Mouse (Mus musculus) hindbrain, embryonic 10.5 days (tissue): ENCODE results near the gene Sh3rf3. TPM values are rescaled to one million over a fixed set of nuclear protein-coding genes. Genes with fewer than 3 reads are reported as not detected.
A peak's percentile ranks its signal among the peaks of the same experiment; 100 is the strongest.

Source experiments
- DNase-seq: peaks from one replicate; pipeline ENCODE4 v3.0.0-alpha.2; 2017; ENCODE audit warnings: low spot score
- H3K27ac ChIP-seq: fragments of 300-500 bp; sonication (generic); 2 replicates; pipeline ENCODE4 v1.5.1; 2016; ENCODE audit warnings: mild to moderate bottlenecking, moderate library complexity
- H3K27me3 ChIP-seq: fragments of 300-500 bp; sonication (generic); 2 replicates; pipeline ENCODE4 v1.6.1; 2016; ENCODE audit warnings: mild to moderate bottlenecking; ENCODE audit not compliant: poor library complexity, insufficient read depth, severe bottlenecking
- H3K36me3 ChIP-seq: fragments of 300-500 bp; sonication (generic); 2 replicates; pipeline ENCODE4 v1.6.1; 2016; ENCODE audit warnings: mild to moderate bottlenecking, moderate library complexity
- H3K4me1 ChIP-seq: fragments of 300-500 bp; sonication (generic); replicated peaks from 2 replicates; pipeline ENCODE4 v1.6.1; 2016; ENCODE audit warnings: mild to moderate bottlenecking
- H3K4me3 ChIP-seq: fragments of 300-500 bp; sonication (generic); 2 replicates; pipeline ENCODE4 v1.5.1; 2016; ENCODE audit warnings: mild to moderate bottlenecking, moderate library complexity
- H3K9me3 ChIP-seq: fragments of 300-500 bp; sonication (generic); 2 replicates; pipeline ENCODE4 v1.6.1; 2016; ENCODE audit warnings: mild to moderate bottlenecking, moderate library complexity
- WGBS: fragments of 180-500 bp; shearing (Covaris S2); methylation state at CpG from one replicate; pipeline ENCODE4 v1.1.7; 2016; 5-methylcytosine and 5-hydroxymethylcytosine counted together
- polyA plus RNA-seq: library from polyadenylated mRNA; unstranded; fragments of >200 nt; fragmentation: Nextera tagmentation; extraction: Ambion mirVana; gene quantifications from 2 replicates; pipeline ENCODE4 v1.2.1, GENCODE M21; 2016

The Sh3rf3 gene
- polyA plus RNA-seq = 0.75 and 1.1 TPM in 2 replicates

GRCm38 (mm10) chr10:58813081-58813800 lies at the start of gene Sh3rf3:
Gene Sh3rf3 (plus strand): TSS chr10:58813359.
- Histone ChIP-seq H3K9me3 (no peaks in the 10 kb centered on the region), H3K4me1 (peaks cover 20% of the 10 kb centered on the region), H3K36me3 (no peaks in the 10 kb centered on the region), H3K4me3 (peak within 1 kb of the TSS; percentile 76), H3K27ac (peak within 1 kb of the TSS; percentile 78), H3K27me3 (peaks cover 51% of the 10 kb centered on the region)
- 2% methylated on average over 79 of the region's 79 CpGs for WGBS
- peak; percentile 61 for DNase-seq

- Histone ChIP-seq H3K27me3 (no peaks in the 10 kb centered on the region), H3K4me1 (no peaks in the 10 kb centered on the region), H3K27ac (no peak overlapping the region), H3K9me3 (no peaks in the 10 kb centered on the region), H3K4me3 (no peak overlapping the region), H3K36me3 (no peaks in the 10 kb centered on the region)
- 91% methylated on average over 8 of the region's 8 CpGs for WGBS
- no peak for DNase-seq
These were observed 24.5 kb upstream of the Sh3rf3 start for GRCm38 (mm10) chr10:58788486-58789274.

GRCm38 (mm10) chr10:58797555-58797954 lies 15.6 kb upstream of the Sh3rf3 start:
- DNase-seq = no peak
- H3K4me1 ChIP-seq = no peaks in the 10 kb centered on the region; the same call in 1 of the 2 replicates
- no peak overlapping the region for H3K27ac ChIP-seq
- H3K36me3 ChIP-seq = no peaks in the 10 kb centered on the region
- no peak overlapping the region for H3K4me3 ChIP-seq
- 89% methylated on average over 8 of the region's 8 CpGs for WGBS
- no peaks in the 10 kb centered on the region for H3K27me3 ChIP-seq
- no peaks in the 10 kb centered on the region for H3K9me3 ChIP-seq

- Histone ChIP-seq H3K4me3 (no peak overlapping the region), H3K36me3 (no peaks in the 10 kb centered on the region), H3K27me3 (no peaks in the 10 kb centered on the region), H3K27ac (no peak overlapping the region), H3K4me1 (no peaks in the 10 kb centered on the region; the same call in 1 of the 2 replicates), H3K9me3 (no peaks in the 10 kb centered on the region)
- DNase-seq = no peak
- WGBS = 95% methylated on average over 3 of the region's 3 CpGs
These were observed 15.0 kb upstream of the Sh3rf3 start for GRCm38 (mm10) chr10:58798156-58798555.

- DNase-seq = no peak
- H3K27ac ChIP-seq = peak overlapping the region; percentile 62
These were observed 12.1 kb upstream of the Sh3rf3 start for GRCm38 (mm10) chr10:58800996-58801433.

GRCm38 (mm10) chr10:58802391-58802790 lies 10.8 kb upstream of the Sh3rf3 start:
- Histone ChIP-seq H3K27me3 (no peaks in the 10 kb centered on the region), H3K27ac (no peak overlapping the region), H3K4me3 (no peak overlapping the region), H3K36me3 (no peaks in the 10 kb centered on the region), H3K4me1 (no peaks in the 10 kb centered on the region; the same call in 1 of the 2 replicates), H3K9me3 (no peaks in the 10 kb centered on the region)
- WGBS = 93% methylated on average over 1 of the region's 1 CpGs
- DNase-seq = no peak

More at GRCm38 (mm10) chr10:58800996-58801433, 12.1 kb upstream of the Sh3rf3 start:
- Histone ChIP-seq H3K27me3 (no peaks in the 10 kb centered on the region), H3K9me3 (no peaks in the 10 kb centered on the region), H3K4me1 (no peaks in the 10 kb centered on the region; the same call in 1 of the 2 replicates), H3K36me3 (no peaks in the 10 kb centered on the region), H3K4me3 (no peak overlapping the region)
- 69% methylated on average over 21 of the region's 21 CpGs for WGBS

GRCm38 (mm10) chr10:58807956-58808355 lies 5.2 kb upstream of the Sh3rf3 start:
- H3K4me3 ChIP-seq = no peak overlapping the region
- WGBS = 76% methylated on average over 3 of the region's 3 CpGs
- H3K9me3 ChIP-seq = no peaks in the 10 kb centered on the region
- peaks cover 8% of the 10 kb centered on the region for H3K4me1 ChIP-seq
- peaks cover 23% of the 10 kb centered on the region for H3K27me3 ChIP-seq
- H3K36me3 ChIP-seq = no peaks in the 10 kb centered on the region
- no peak overlapping the region for H3K27ac ChIP-seq
- no peak for DNase-seq

- 80% methylated on average over 5 of the region's 5 CpGs for WGBS
- no peak for DNase-seq
- no peaks in the 10 kb centered on the region for H3K9me3 ChIP-seq
- H3K4me1 ChIP-seq = peaks cover 20% of the 10 kb centered on the region
- H3K27me3 ChIP-seq = peaks cover 44% of the 10 kb centered on the region
- no peak overlapping the region for H3K27ac ChIP-seq
- H3K36me3 ChIP-seq = no peaks in the 10 kb centered on the region
- H3K4me3 ChIP-seq = no peak overlapping the region
These were observed 3.0 kb upstream of the Sh3rf3 start for GRCm38 (mm10) chr10:58810181-58810580.

GRCm38 (mm10) chr10:58812210-58813080 lies 714 bp upstream of the Sh3rf3 start:
- Histone ChIP-seq H3K36me3 (no peaks in the 10 kb centered on the region), H3K9me3 (no peaks in the 10 kb centered on the region), H3K27me3 (peaks cover 51% of the 10 kb centered on the region), H3K4me1 (peaks cover 20% of the 10 kb centered on the region), H3K27ac (peak overlapping the region; percentile 78), H3K4me3 (peak overlapping the region; percentile 76)
- peak; percentile 86 for DNase-seq
- under 1% methylated on average over 63 of the region's 63 CpGs for WGBS

GRCm38 (mm10) chr10:58813801-58814191 lies 637 bp downstream of the Sh3rf3 start:
- Histone ChIP-seq H3K4me1 (peaks cover 20% of the 10 kb centered on the region), H3K27me3 (peaks cover 51% of the 10 kb centered on the region), H3K36me3 (no peaks in the 10 kb centered on the region), H3K9me3 (no peaks in the 10 kb centered on the region), H3K27ac (no peak overlapping the region), H3K4me3 (peak overlapping the region; percentile 76)
- 2% methylated on average over 35 of the region's 35 CpGs for WGBS
- no peak for DNase-seq

GRCm38 (mm10) chr10:58814486-58814885 lies 1.3 kb downstream of the Sh3rf3 start:
- H3K4me1 ChIP-seq = peaks cover 20% of the 10 kb centered on the region
- H3K27me3 ChIP-seq = peaks cover 49% of the 10 kb centered on the region
- 46% methylated on average over 7 of the region's 7 CpGs for WGBS
- no peak overlapping the region for H3K27ac ChIP-seq
- no peaks in the 10 kb centered on the region for H3K9me3 ChIP-seq
- no peak for DNase-seq
- H3K4me3 ChIP-seq = no peak overlapping the region
- no peaks in the 10 kb centered on the region for H3K36me3 ChIP-seq

- no peak overlapping the region for H3K4me3 ChIP-seq
- no peak for DNase-seq
These were observed 10.9 kb downstream of the Sh3rf3 start for GRCm38 (mm10) chr10:58824016-58824568.

More at GRCm38 (mm10) chr10:58824016-58824568, 10.9 kb downstream of the Sh3rf3 start:
- H3K4me1 ChIP-seq = no peaks in the 10 kb centered on the region
- H3K9me3 ChIP-seq = no peaks in the 10 kb centered on the region
- no peak overlapping the region for H3K27ac ChIP-seq
- H3K36me3 ChIP-seq = no peaks in the 10 kb centered on the region
- 76% methylated on average over 7 of the region's 7 CpGs for WGBS
- H3K27me3 ChIP-seq = no peaks in the 10 kb centered on the region
